8 mouse cellular contexts compared by ENCODE assay signal in genomic region chr11:30267036-30267891, GRCm38 (mm10). TPM values are rescaled to one million over a fixed set of nuclear protein-coding genes. Genes with fewer than 3 reads are reported as not detected.
A peak's percentile ranks its signal among the peaks of the same experiment; 100 is the strongest.
DNase-seq lines count a peak whose midpoint lies in the region; ATAC-seq lines count a peak whose summit lies in the region.

No protein-coding gene starts in this region.

- H3K36me3 ChIP-seq in hindbrain, embryonic 16.5 days (ENCODE audit: control insufficient read depth, insufficient read depth, low read length) = no peaks in the 10 kb centered on the region

- peak; percentile 63 for ATAC-seq in hindbrain, embryonic 16.5 days
- no peak for ATAC-seq in erythroid progenitor cell, adult 5-6 weeks (replicated peaks; ENCODE audit: low FRiP score, poor library complexity, severe bottlenecking)

- WGBS in hindbrain, embryonic 16.5 days = under 1% methylated on average over 61 of the region's 69 CpGs

- peaks cover 24% of the 10 kb centered on the region for H3K4me1 ChIP-seq in hindbrain, embryonic 16.5 days (ENCODE audit: control insufficient read depth, insufficient read depth, low read depth, low read length)

- DNase-seq in T-cell, adult 2 months (ENCODE audit: low spot score) = peak; percentile 4
- peak; percentile 79 to 80 for DNase-seq in cerebellum, postnatal 14 days
- peak; percentile 68 to 81 for DNase-seq in frontal cortex, postnatal 36 days (ENCODE audit: low spot score in 2 of 2)
- DNase-seq in left cerebral cortex, adult 8-10 months (ENCODE audit: low spot score in 2 of 2) = peak; percentile 55 to 77
- DNase-seq in lung, postnatal 4 days = peak; percentile 70 to 83
- peak; percentile 70 for DNase-seq in right cerebral cortex, postnatal 14 days

- peak overlapping the region; percentile 92 for H3K27ac ChIP-seq in hindbrain, embryonic 16.5 days (ENCODE audit: low read depth, low read length)

- peak overlapping the region; percentile 55 for H3K4me2 ChIP-seq in hindbrain, embryonic 16.5 days (ENCODE audit: low read length)

- H3K4me3 ChIP-seq in hindbrain, embryonic 16.5 days (ENCODE audit: low read length) = peak overlapping the region; percentile 97

- no peaks in the 10 kb centered on the region for H3K27me3 ChIP-seq in hindbrain, embryonic 16.5 days (replicated peaks; ENCODE audit: control insufficient read depth, insufficient read depth, low read length)

- H3K9ac ChIP-seq in hindbrain, embryonic 16.5 days (ENCODE audit: low read depth, low read length) = peak overlapping the region; percentile 90

- no peaks in the 10 kb centered on the region for H3K9me3 ChIP-seq in hindbrain, embryonic 16.5 days (ENCODE audit: control insufficient read depth, low read length)

RNA-seq across cellular contexts. Expression of gene Sptbn1, which starts 0.7 kb away (rescaled TPM):
- 182 and 196 TPM in 2 replicates for polyA plus RNA-seq in hindbrain, embryonic 16.5 days (2015; fragmentation: Nextera tagmentation; extraction: Ambion mirVana)
- 100 to 1,000 TPM; 544 to 579 (median 556) TPM for total RNA-seq in left cerebral cortex, adult 8-10 months (2022)
- 16.6 and 23.5 TPM in 2 replicates for total RNA-seq in erythroid progenitor cell, adult 5-6 weeks (2015; ENCODE audit: low replicate concordance)
- total RNA-seq in erythroid progenitor cell, adult 5-6 weeks (2017; ENCODE audit: low replicate concordance) = 13.2 and 14.6 TPM in 2 replicates

Comparison
In these comparisons a context has a peak if more than half of its experiments do, and no peak if none do; other contexts are left out.
1. DNase-seq: peak in every context shown above with its lines; median percentile 80 in cerebellum, postnatal 14 days; 76 in lung, postnatal 4 days; 74 in frontal cortex, postnatal 36 days; 70 in right cerebral cortex, postnatal 14 days; 66 in left cerebral cortex, adult 8-10 months; 4 in T-cell, adult 2 months.
2. RNA of gene Sptbn1, which starts 0.7 kb away (total RNA-seq): 544 to 579 TPM in left cerebral cortex, adult 8-10 months; 13.2 to 23.5 TPM in erythroid progenitor cell, adult 5-6 weeks; every median in the first group is over 10 times any median in the second.